Comparison of ENCODE assay signal across 32 mouse cellular contexts in the genomic region with DNA sequence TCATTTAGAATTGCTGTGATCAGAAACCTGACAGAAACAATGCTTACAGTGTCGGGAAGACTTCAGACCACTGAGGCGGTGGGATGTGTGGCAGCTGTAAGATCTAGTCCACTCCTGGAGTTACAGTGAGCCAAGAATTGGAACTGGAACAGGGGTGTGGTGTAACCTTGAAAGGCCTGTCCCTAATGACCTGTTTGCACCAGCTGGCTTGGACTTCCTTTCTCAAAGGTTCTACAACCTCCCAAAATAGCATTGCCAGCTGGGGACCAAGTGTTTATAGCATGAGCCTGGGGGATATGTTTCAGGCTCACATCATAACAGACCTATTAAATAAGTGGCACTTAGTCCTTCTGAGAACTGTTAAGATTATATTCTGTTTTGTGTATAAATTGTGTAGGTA. TPM values are rescaled to one million over a fixed set of nuclear protein-coding genes. Genes with fewer than 3 reads are reported as not detected.
A peak's percentile ranks its signal among the peaks of the same experiment; 100 is the strongest.
DNase-seq lines count a peak whose midpoint lies in the region; ATAC-seq lines count a peak whose summit lies in the region.
"Had no signal": no experiment of that assay in that cellular context is flagged by ENCODE, and none has a peak within 500 bp of the region (broad histone marks: within the 10 kb centered on the region; RNA-seq: fewer than 3 reads in every experiment).

No protein-coding gene starts in this region.

- H3K36me3 ChIP-seq in midbrain, embryonic 11.5 days (ENCODE audit: control insufficient read depth, insufficient read depth, low read length) = no peaks in the 10 kb centered on the region
- H3K36me3 ChIP-seq in midbrain, embryonic 10.5 days = no peaks in the 10 kb centered on the region
- no peaks in the 10 kb centered on the region for H3K36me3 ChIP-seq in hindbrain, embryonic 11.5 days (ENCODE audit: control insufficient read depth, insufficient read depth, low read length)
- H3K36me3 ChIP-seq: embryonic facial prominence, embryonic 13.5 days; G1E; heart, embryonic 12.5 days; hindbrain, embryonic 10.5 days; lung, embryonic 15.5 days; neural tube, embryonic 15.5 days; stomach, embryonic 15.5 days had no signal

- 87% methylated on average over 2 of the region's 2 CpGs for WGBS in midbrain, embryonic 11.5 days
- 86% methylated on average over 2 of the region's 2 CpGs for WGBS in midbrain, embryonic 10.5 days
- WGBS in hindbrain, embryonic 11.5 days = 87% methylated on average over 2 of the region's 2 CpGs

- H3K27me3 ChIP-seq in midbrain, embryonic 11.5 days (ENCODE audit: control insufficient read depth, insufficient read depth, low read length) = no peaks in the 10 kb centered on the region
- H3K27me3 ChIP-seq in midbrain, embryonic 10.5 days (ENCODE audit: low read depth, poor library complexity, severe bottlenecking) = 0 out of 2 replicates have a peak, but pooled peaks cover 8% of the 10 kb centered on the region
- no peaks in the 10 kb centered on the region for H3K27me3 ChIP-seq in hindbrain, embryonic 11.5 days (ENCODE audit: control insufficient read depth, insufficient read depth, low read length)
- H3K27me3 ChIP-seq: embryonic facial prominence, embryonic 13.5 days; heart, embryonic 12.5 days; lung, embryonic 15.5 days; megakaryocyte, embryonic 14.5 days; neural tube, embryonic 15.5 days; stomach, embryonic 15.5 days had no signal

- no peak for ATAC-seq in midbrain, embryonic 11.5 days (ENCODE audit: low FRiP score)
- no peak for ATAC-seq in hindbrain, embryonic 11.5 days (ENCODE audit: low FRiP score)
- ATAC-seq: forebrain, embryonic 16.5 days; hindbrain, embryonic 16.5 days had no signal

- H3K4me1 ChIP-seq in midbrain, embryonic 11.5 days (ENCODE audit: control insufficient read depth, insufficient read depth, low read length) = no peaks in the 10 kb centered on the region
- peaks cover 6% of the 10 kb centered on the region; the same call in 1 of the 2 replicates for H3K4me1 ChIP-seq in midbrain, embryonic 10.5 days
- no peaks in the 10 kb centered on the region for H3K4me1 ChIP-seq in hindbrain, embryonic 11.5 days (replicated peaks; ENCODE audit: control insufficient read depth, insufficient read depth, low read length)
- H3K4me1 ChIP-seq: embryonic facial prominence, embryonic 13.5 days; hindbrain, embryonic 10.5 days; lung, embryonic 15.5 days; neural tube, embryonic 15.5 days; stomach, embryonic 15.5 days had no signal

- no peak overlapping the region for H3K4me3 ChIP-seq in midbrain, embryonic 11.5 days (ENCODE audit: low read depth, low read length)
- H3K4me3 ChIP-seq in midbrain, embryonic 10.5 days = no peak overlapping the region
- no peak overlapping the region for H3K4me3 ChIP-seq in hindbrain, embryonic 11.5 days (ENCODE audit: low read depth, low read length)
- H3K4me3 ChIP-seq: embryonic facial prominence, embryonic 13.5 days; erythroblast, embryonic 14.5 days; heart, embryonic 12.5 days; hindbrain, embryonic 10.5 days; lung, embryonic 15.5 days; megakaryocyte, embryonic 14.5 days; neural tube, embryonic 15.5 days; stomach, embryonic 15.5 days had no signal

- DNase-seq in adrenal gland, postnatal 10 days = peak; percentile 35
- no peak for DNase-seq in adrenal gland, adult 2 months
- DNase-seq in gastrocnemius, postnatal 25 days = peak; percentile 51
- DNase-seq in gastrocnemius, postnatal 4 days (ENCODE audit: low spot score in 2 of 2) = no peak
- peak; percentile 67 for DNase-seq in midbrain, embryonic 11.5 days (ENCODE audit: low spot score, missing footprints)
- no peak for DNase-seq in midbrain, embryonic 10.5 days (ENCODE audit: low spot score)
- DNase-seq in hindbrain, embryonic 11.5 days (ENCODE audit: low spot score) = no peak
- DNase-seq: adrenal gland, postnatal 25 days; cerebellum, adult 11-12 months; cerebellum, adult 9-11 months; embryo, embryonic 11 days; heart, postnatal 10 days; kidney, adult 8-10 months; kidney, postnatal 10 days; layer of hippocampus, postnatal 36 days; left cerebral cortex, postnatal 4 days; lung, postnatal 4 days; midbrain, embryonic 14.5 days; retina, postnatal 1 day; right cerebral cortex, postnatal 14 days had no signal

- no peaks in the 10 kb centered on the region for H3K9me3 ChIP-seq in midbrain, embryonic 11.5 days (ENCODE audit: control insufficient read depth, low read length)
- H3K9me3 ChIP-seq in midbrain, embryonic 10.5 days (replicated peaks) = no peaks in the 10 kb centered on the region
- H3K9me3 ChIP-seq in hindbrain, embryonic 11.5 days (ENCODE audit: control insufficient read depth, low read length) = no peaks in the 10 kb centered on the region
- H3K9me3 ChIP-seq: embryonic facial prominence, embryonic 13.5 days; G1E; heart, embryonic 12.5 days; hindbrain, embryonic 10.5 days; lung, embryonic 15.5 days; neural tube, embryonic 15.5 days; stomach, embryonic 15.5 days had no signal

- H3K9ac ChIP-seq in midbrain, embryonic 11.5 days (ENCODE audit: low read length) = no peak overlapping the region
- H3K9ac ChIP-seq in hindbrain, embryonic 11.5 days (ENCODE audit: low read depth, low read length) = no peak overlapping the region
- H3K9ac ChIP-seq: embryonic facial prominence, embryonic 13.5 days; heart, embryonic 12.5 days; lung, embryonic 15.5 days; neural tube, embryonic 15.5 days; stomach, embryonic 15.5 days had no signal

- no peak overlapping the region for H3K4me2 ChIP-seq in midbrain, embryonic 11.5 days
- no peak overlapping the region for H3K4me2 ChIP-seq in hindbrain, embryonic 11.5 days (replicated peaks; ENCODE audit: low read depth, low read length)
- H3K4me2 ChIP-seq: embryonic facial prominence, embryonic 13.5 days; heart, embryonic 12.5 days; liver, embryonic 11.5 days; lung, embryonic 15.5 days; neural tube, embryonic 15.5 days; stomach, embryonic 15.5 days had no signal

- H3K27ac ChIP-seq in midbrain, embryonic 11.5 days (ENCODE audit: low read depth, low read length) = no peak overlapping the region
- no peak overlapping the region for H3K27ac ChIP-seq in midbrain, embryonic 10.5 days (replicated peaks)
- no peak overlapping the region for H3K27ac ChIP-seq in hindbrain, embryonic 11.5 days (ENCODE audit: low read depth, low read length)
- H3K27ac ChIP-seq: embryonic facial prominence, embryonic 13.5 days; hindbrain, embryonic 10.5 days; lung, embryonic 15.5 days; neural tube, embryonic 15.5 days; stomach, embryonic 15.5 days had no signal

RNA-seq across cellular contexts. Expression of gene Jak1, which starts 15.0 kb away (rescaled TPM):
- total RNA-seq in adrenal gland, postnatal 10 days (2021) = 100 to 1,000 TPM in 1 of 2 experiments, 10 to 100 TPM in 1; 96.0 to 103 TPM
- 100 to 1,000 TPM; 116 to 157 TPM for total RNA-seq in adrenal gland, adult 2 months (2021)
- 78.1 and 118 TPM in 2 replicates for polyA plus RNA-seq in adrenal gland, adult 2 months (2012; rRNA removed)
- 10 to 100 TPM; 96.1 to 98.5 TPM for total RNA-seq in gastrocnemius, postnatal 25 days (2021)
- 100 to 1,000 TPM; 108 to 117 TPM for total RNA-seq in gastrocnemius, postnatal 4 days (2021)
- 52.2 and 58.2 TPM in 2 replicates for polyA plus RNA-seq in midbrain, embryonic 11.5 days (2014; fragmentation: Nextera tagmentation; extraction: Ambion mirVana)
- polyA plus RNA-seq in midbrain, embryonic 10.5 days (2016; fragmentation: Nextera tagmentation; extraction: Ambion mirVana) = 42.3 and 48.6 TPM in 2 replicates
- polyA plus RNA-seq in hindbrain, embryonic 11.5 days (2014; fragmentation: Nextera tagmentation; extraction: Ambion mirVana) = 62.9 and 68.0 TPM in 2 replicates

Comparison
In these comparisons a context has a peak if more than half of its experiments do, and no peak if none do; other contexts are left out.
1. DNase-seq: peak in adrenal gland, postnatal 10 days (single experiment), gastrocnemius, postnatal 25 days (single experiment) and midbrain, embryonic 11.5 days (single experiment); none in adrenal gland, adult 2 months (single experiment), gastrocnemius, postnatal 4 days (0 of 2), midbrain, embryonic 10.5 days (single experiment) and hindbrain, embryonic 11.5 days (single experiment).